Mouse (Mus musculus): Measurements from ENCODE around the gene Acot1.
"Not testable (repeated sequence)": the region's sequence is repeated elsewhere in the genome, so short reads cannot be mapped to it uniquely, and the experiment has no call there.

Acot1 gene

GRCm38 (mm10) chr12:84020528-84020927 is 11.2 kb downstream of the Acot1 start:
- in situ Hi-C loops (cut with MboI, MseI) = not testable (repeated sequence)

GRCm38 (mm10) chr12:84022266-84022665 is 13.0 kb downstream of the Acot1 start:
- in situ Hi-C loops (cut with MboI, MseI) = not testable (repeated sequence)

- in situ Hi-C loops (cut with MboI, MseI) = no loop called here
These were observed 13.9 kb downstream of the Acot1 start for GRCm38 (mm10) chr12:84023052-84023745.

- in situ Hi-C loops (cut with MboI, MseI) = no loop called here
These were observed 16.6 kb downstream of the Acot1 start for GRCm38 (mm10) chr12:84025888-84026287.

- in situ Hi-C loops (cut with MboI, MseI) = not testable (repeated sequence)
These were observed 19.0 kb downstream of the Acot1 start for GRCm38 (mm10) chr12:84028328-84028727.

GRCm38 (mm10) chr12:84029043-84029442 is 19.8 kb downstream of the Acot1 start:
- in situ Hi-C loops (cut with MboI, MseI) = not testable (repeated sequence)

GRCm38 (mm10) chr12:84030659-84031332 is 21.5 kb downstream of the Acot1 start:
- in situ Hi-C loops (cut with MboI, MseI) = no loop called here

- in situ Hi-C loops (cut with MboI, MseI) = no loop called here
These were observed 23.6 kb downstream of the Acot1 start for GRCm38 (mm10) chr12:84032854-84033253.

- in situ Hi-C loops (cut with MboI, MseI) = not testable (repeated sequence)
These were observed 24.0 kb downstream of the Acot1 start for GRCm38 (mm10) chr12:84033302-84033701.

- in situ Hi-C loops (cut with MboI, MseI) = no loop called here
These were observed 24.8 kb downstream of the Acot1 start for GRCm38 (mm10) chr12:84034108-84034507.

GRCm38 (mm10) chr12:84038241-84038640 is 29.0 kb downstream of the Acot1 start, which contains the start of gene Acot4:
Acot4 (plus strand) TSS chr12:84038379.
- in situ Hi-C loops (cut with MboI, MseI) = not testable (repeated sequence)

- in situ Hi-C loops (cut with MboI, MseI) = not testable (repeated sequence)
These were observed 29.4 kb downstream of the Acot1 start, which contains the start of gene Gm49366 for GRCm38 (mm10) chr12:84038691-84039111. Gm49366 (plus strand) TSS chr12:84038935.

- in situ Hi-C loops (cut with MboI, MseI) = no loop called here
These were observed 33.0 kb downstream of the Acot1 start for GRCm38 (mm10) chr12:84042248-84042647.

GRCm38 (mm10) chr12:84044045-84044444 is 34.8 kb downstream of the Acot1 start:
- in situ Hi-C loops (cut with MboI, MseI) = no loop called here

- in situ Hi-C loops (cut with MboI, MseI) = no loop called here
These were observed 37.6 kb downstream of the Acot1 start for GRCm38 (mm10) chr12:84046906-84047305.

- in situ Hi-C loops (cut with MboI, MseI) = not testable (repeated sequence)
These were observed 41.5 kb downstream of the Acot1 start for GRCm38 (mm10) chr12:84050744-84051143.

- in situ Hi-C loops (cut with MboI, MseI) = no loop called here
These were observed 42.7 kb downstream of the Acot1 start, which contains the start of gene Acot3 for GRCm38 (mm10) chr12:84051937-84052474. Acot3 (plus strand) TSS chr12:84052144.

- in situ Hi-C loops (cut with MboI, MseI) = no loop called here
These were observed 43.3 kb downstream of the Acot1 start for GRCm38 (mm10) chr12:84052609-84053008.

- in situ Hi-C loops (cut with MboI, MseI) = no loop called here
These were observed 43.9 kb downstream of the Acot1 start for GRCm38 (mm10) chr12:84053173-84053572.

- in situ Hi-C loops (cut with MboI, MseI) = no loop called here
These were observed 44.5 kb downstream of the Acot1 start for GRCm38 (mm10) chr12:84053679-84054391.

- in situ Hi-C loops (cut with MboI, MseI) = no loop called here
These were observed 51.7 kb downstream of the Acot1 start for GRCm38 (mm10) chr12:84060946-84061345.

GRCm38 (mm10) chr12:84062336-84062735 is 53.0 kb downstream of the Acot1 start:
- in situ Hi-C loops (cut with MboI, MseI) = no loop called here
